Mouse (Mus musculus): ENCODE data around the gene Atp8b5.
A peak's percentile ranks its signal among the peaks of the same experiment; 100 is the strongest.

Gene Atp8b5

GRCm38 (mm10) chr4:43327118-43327517 lies 60.2 kb downstream of the Atp8b5 start:
- DNase-seq = no peak

DNA sequence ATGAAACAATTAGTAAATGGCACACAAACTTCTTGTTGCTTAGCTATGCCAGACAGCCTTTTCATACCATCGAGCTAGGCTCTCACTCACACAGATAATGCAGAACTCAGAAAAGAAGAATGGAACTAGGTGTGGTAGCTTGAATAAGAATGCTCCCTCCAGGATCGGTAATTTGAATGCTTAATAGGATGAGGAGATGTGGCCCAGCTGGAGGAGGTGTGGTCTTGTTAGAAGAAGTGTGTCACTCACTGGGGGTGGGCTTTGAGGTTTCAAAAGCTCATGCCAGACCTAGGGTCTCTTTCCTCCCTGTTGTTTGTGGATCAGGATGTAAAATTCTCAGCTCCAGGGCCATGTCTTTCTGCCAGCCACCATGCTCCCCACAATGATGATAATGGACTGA lies 67.8 kb downstream of the Atp8b5 start:
- no peak for DNase-seq

- no peak for DNase-seq
These were observed 69.2 kb downstream of the Atp8b5 start for GRCm38 (mm10) chr4:43336176-43336575.

GRCm38 (mm10) chr4:43340096-43340804 lies 73.3 kb downstream of the Atp8b5 start:
- DNase-seq = no peak

GRCm38 (mm10) chr4:43341276-43341891 lies 74.4 kb downstream of the Atp8b5 start:
- DNase-seq = no peak

GRCm38 (mm10) chr4:43342443-43342842 lies 75.5 kb downstream of the Atp8b5 start:
- DNase-seq = no peak

DNA sequence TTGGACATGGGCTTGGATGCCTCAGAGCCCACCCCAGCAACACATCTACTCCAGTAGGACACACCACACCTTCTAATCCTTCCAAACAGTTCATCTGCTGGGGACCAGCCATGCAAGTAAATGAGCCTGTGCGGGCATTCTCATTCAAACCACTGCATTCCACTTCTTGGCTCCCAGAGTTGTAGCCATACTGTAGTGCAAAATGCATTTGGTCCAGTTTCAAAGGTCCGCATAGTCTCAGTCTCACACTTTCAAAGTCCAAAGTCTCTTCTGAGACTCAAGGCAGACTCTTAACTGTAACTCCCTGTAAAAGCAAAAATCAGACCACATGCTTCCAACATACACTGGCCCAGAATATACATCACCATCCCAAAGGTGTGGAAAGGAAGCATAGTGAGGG lies 78.0 kb downstream of the Atp8b5 start:
- DNase-seq = no peak

- DNase-seq = no peak
These were observed 82.2 kb downstream of the Atp8b5 start for GRCm38 (mm10) chr4:43349206-43349605.

- DNase-seq = no peak
These were observed 83.1 kb downstream of the Atp8b5 start for GRCm38 (mm10) chr4:43350038-43350560.

- DNase-seq = no peak
These were observed 86.7 kb downstream of the Atp8b5 start for GRCm38 (mm10) chr4:43353662-43354061.

DNA sequence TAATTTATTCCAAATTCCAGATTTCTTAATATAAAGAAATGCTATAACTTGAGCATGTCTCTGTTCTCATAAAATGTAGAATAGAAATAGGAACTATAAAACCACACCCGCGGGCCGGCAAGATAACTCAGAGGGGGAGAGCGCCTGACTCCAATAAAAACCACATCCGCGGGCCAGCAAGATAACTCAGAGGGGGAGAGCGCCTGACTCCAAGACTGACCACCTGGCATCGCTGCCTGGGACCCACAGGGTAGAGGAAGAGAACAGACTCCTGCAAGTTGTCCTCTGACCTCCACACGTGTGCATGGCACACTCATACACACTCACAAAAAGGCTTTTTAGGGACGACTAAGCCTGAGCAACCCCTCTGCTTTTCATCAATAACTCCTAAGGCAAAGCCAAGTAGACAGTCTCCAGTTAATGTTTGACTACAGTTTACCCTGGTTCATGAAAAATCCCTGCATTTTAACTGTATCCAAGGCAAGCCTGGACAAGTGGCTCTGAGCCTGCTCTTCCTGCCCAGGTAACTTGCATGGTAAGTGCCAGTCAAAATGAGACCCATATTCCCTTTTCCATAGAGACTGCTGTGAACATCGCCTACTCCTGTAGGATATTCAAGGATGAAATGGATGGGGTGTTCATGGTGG lies 98.1 kb downstream of the Atp8b5 start:
- DNase-seq = no peak

DNA sequence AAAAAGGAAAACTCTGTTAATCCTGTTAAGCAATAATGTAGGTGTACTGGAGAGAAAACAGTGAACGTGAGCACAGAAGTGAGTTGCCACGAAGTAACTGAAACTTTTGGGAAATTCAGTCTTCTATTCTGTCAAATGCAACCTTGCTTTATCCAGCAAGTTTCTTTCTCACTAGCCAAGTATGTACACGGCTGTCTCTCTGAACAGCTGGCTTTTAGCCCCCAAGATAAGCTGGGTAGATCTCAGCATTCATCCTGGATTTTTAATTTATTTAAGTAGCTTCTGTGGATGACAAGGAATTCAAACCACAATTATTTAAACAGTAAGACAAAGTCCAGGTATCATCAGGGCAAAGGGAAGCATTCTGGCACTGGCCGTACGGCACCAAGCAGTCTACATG lies 100.3 kb downstream of the Atp8b5 start:
- no peak for DNase-seq

- no peak for DNase-seq
These were observed 100.8 kb downstream of the Atp8b5 start for GRCm38 (mm10) chr4:43367787-43368186.

DNA sequence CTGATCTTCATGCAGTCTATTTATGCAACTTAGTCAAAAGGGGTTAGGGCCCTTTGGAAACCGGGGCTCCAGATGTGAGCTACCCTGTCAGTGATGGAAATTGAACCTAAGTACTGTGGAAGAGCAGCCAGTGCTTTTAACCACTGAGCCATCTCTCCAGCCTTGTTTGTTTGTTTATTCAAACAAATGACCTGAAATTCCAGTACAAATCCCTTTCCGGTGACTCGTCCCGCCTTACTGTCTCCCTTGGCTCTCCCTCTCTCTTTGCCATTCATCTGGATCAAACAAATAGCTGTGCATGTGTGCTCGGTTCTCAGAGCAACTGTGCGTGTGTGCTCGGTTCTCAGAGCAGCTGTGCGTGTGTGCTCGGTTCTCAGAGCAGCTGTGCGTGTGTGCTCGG lies 104.4 kb downstream of the Atp8b5 start:
- no peak for DNase-seq

- no peak for DNase-seq
These were observed 105.2 kb downstream of the Atp8b5 start for GRCm38 (mm10) chr4:43372155-43372554.

- no peak for DNase-seq
These were observed 107.3 kb downstream of the Atp8b5 start for GRCm38 (mm10) chr4:43374266-43374665.

GRCm38 (mm10) chr4:43379601-43380000 lies 112.6 kb downstream of the Atp8b5 start:
- no peak for DNase-seq

- DNase-seq = no peak
These were observed 114.0 kb downstream of the Atp8b5 start for GRCm38 (mm10) chr4:43380951-43381350.

DNA sequence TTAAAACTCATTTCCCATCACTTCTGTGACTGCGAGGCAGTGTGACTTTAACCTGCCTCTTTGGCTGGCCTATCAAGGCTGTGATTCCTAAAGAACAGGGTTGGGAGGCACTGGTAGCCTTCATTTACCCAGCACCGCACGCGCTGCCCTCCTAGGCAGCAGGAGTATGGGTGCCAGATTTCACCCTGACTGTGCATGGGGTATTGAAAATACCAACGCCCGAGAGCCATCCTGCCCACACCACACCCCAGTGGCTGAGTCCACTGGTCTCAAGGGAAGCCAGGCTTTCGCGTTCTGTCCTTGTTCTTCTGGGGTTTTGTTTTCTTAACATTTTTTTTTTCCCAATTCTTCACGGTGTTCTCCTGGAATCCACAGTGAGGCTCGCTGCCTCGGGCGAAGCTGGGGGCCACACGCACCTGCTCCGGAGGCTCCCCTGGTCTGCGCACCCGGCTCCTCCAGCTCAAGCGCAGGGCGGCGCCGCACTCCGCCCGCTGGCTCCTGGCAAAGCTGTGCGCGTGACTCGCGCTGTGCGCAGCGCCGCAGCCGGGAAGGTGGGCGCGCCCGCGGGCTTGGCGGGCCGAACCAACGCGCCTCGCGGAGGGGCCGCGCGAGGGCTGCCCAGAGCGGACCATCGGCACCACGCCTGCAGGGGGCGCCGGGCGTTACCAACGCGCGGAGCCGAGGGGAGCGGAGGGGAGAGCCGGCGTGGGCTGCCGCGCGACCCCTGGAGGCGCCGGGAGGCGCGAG lies 114.6 kb downstream of the Atp8b5 start, which contains the start of gene Rusc2:
Gene Rusc2, plus strand, starts transcription at position 572 of the 747 bp plus-strand sequence.
- peak; percentile 97 for DNase-seq

GRCm38 (mm10) chr4:43382155-43383020 lies 115.4 kb downstream of the Atp8b5 start:
- DNase-seq = peak; percentile 17

DNA sequence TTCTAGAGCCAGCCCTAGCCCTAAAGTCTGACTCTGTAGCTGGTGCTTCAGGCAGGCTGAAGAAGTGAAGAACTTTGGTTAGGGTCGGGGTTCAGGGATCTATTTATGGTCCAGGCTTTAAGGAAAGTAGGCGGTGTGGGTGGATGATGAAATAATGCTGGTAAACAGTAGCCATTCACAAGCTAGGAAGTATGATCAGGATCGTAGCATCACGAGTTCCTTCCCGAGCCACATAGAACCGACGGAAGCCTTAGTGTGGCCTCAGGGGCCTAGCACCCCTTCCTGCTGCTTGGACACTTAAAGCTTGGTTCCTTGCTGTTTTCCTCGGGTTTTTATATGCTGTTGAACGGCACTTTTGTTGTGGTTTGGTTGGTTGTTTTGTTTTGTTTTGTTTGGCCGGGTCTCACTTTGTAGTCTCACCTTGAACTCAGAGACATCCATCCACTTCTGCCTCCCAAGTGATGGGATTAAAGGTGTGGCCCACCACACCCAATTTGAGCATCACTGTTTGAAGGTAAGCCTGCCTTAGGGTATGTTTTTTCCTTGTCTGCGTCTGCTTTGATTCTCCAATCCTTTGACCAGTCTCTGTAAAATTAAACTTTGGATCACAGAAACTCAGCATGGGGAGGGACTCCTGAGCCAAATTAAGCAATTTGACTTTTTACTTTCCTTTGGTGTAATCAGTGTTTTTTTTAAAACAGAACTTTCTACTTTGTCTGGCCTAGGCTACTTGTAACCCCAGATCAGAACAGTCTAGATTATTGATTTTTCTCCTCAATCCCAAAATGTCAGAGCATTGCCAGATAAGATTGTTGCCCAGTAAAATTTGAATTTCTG lies 116.5 kb downstream of the Atp8b5 start:
- DNase-seq = no peak

Data from right cerebral cortex, postnatal 4 days (tissue).